Mouse (Mus musculus) 3134 (cell line): ENCODE results near the gene Copz1.

Experiments
- DNase-seq: peaks from one replicate; pipeline ENCODE4 v3.0.0-alpha.2; 2011; ENCODE audit warnings: low spot score; ENCODE audit not compliant: insufficient read length; ENCODE audit errors: extremely low read depth

The Copz1 gene

DNA sequence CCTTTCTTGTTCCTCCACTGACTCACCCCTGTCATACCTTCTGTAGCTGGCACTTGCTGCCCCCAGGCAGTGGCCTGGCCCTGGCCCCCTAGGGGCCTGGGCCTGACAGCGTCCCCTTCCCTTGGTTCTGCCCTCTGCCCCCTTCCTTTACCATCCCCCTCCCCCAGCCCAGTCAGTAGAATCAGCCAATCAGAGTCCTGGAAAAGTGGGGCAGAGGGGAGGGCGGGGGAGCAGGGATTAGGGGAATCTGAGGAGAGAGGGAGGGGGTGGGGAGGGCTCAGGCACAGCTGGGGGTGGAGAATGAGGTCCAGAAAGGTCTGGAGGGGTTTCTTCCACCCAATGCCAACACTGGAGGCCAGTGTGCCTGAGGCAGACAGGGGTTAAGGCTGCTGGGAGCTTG is 61.7 kb downstream of the Copz1 start:
- no peak for DNase-seq

DNA sequence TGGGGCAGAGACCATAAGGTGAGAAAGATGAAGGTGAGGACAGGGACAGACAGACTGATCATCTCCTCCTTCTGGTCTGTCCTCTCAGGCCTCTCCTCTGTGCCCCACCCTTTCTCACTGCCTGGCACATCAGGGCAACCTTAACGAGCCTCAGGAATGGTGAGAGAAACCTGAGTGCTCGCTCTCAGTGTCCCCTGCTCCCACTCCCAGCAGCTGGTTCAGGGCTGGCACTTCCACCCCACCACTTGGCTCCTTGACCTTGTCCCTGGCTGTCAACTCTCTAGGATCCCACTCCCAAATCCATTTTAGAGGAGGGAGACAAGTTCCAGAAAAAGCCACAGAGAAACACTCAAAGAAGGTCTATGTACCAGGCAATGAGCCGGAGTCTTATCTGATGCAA is 62.5 kb downstream of the Copz1 start:
- DNase-seq = no peak

DNA sequence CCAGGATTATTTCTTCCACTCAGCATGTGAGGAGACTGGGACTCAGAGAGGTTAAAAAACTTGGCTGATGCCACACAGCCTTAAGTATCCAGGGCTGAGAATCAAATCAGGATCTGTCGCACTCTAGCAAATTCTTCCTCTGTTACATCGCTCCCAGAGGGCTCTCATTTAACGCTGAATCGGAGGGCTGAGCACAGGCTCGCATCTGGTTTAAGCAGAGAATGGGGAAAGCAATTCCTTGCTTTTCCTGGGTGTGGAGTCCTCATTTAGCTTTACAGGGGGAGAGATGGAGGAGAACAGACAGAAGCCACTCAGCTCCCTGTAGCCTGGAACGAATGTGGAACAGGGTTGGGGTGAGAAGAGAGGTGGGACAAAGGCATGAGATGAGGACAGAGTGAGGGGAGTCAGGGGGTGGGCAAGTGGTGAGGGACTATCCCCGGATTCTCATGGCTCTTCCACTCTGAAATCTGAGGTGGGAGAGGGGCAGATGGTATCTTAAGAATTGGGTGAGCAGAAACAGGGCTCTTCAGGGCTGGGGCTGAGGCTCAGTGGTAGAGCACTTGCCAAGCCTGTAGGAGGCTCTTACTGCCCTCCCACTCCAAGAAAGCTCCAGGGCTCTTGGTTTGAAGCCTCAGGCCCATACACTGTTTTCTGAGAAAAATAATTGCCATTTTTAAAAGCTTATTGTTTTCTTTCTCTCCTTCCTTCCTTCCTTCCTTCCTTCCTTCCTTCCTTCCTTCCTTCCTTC is 63.1 kb downstream of the Copz1 start:
- DNase-seq = no peak

DNA sequence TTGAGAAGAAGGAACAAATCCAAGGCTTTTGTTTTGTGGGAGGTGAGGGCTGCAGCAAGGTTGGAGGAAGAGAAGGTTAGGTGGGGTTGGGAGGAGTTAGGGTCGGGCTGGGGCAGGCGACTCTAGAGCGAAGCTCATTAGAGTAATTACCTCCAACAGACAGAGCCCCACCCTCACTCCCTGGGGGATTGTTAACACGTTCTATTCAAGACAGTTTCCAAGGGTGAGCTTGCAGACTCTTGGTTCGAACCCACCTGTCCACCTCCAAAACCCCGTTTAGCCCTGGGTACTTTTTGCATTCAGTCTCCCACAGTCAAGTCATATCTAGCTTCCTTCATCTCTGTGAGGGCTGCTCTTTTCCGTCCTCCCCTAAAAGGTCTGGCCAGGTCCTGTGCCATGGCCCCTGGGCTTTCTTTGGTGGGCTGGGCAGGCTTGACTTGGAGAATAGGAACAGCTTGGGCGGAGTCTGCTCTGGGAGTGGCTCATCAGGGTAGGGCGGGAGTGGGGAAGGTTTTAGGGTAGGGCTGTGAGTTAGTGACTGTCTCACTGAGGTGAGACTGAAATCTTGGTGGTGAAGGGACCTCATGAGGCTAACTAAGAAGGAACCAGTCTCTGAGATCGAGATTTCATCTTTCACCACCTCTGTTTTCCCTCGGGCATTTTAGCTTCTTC is 64.6 kb downstream of the Copz1 start:
- DNase-seq = no peak

DNA sequence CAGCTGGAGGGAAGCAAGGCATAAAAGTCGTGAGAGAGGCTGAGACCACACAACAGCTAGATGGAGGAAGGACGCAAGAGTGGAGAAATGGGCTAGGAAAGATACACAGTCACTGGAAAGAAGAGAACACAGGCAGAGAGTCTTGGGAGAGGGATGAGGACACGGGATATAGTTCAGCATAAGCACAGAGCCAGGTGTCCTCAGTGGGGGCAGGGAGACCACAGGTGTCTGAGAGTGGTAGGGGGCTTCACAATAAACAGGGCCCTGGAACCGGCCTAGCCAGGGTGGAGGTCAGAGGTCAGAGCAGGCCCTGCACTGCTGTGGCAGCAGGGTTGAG is 66.3 kb downstream of the Copz1 start:
- DNase-seq = no peak

DNA sequence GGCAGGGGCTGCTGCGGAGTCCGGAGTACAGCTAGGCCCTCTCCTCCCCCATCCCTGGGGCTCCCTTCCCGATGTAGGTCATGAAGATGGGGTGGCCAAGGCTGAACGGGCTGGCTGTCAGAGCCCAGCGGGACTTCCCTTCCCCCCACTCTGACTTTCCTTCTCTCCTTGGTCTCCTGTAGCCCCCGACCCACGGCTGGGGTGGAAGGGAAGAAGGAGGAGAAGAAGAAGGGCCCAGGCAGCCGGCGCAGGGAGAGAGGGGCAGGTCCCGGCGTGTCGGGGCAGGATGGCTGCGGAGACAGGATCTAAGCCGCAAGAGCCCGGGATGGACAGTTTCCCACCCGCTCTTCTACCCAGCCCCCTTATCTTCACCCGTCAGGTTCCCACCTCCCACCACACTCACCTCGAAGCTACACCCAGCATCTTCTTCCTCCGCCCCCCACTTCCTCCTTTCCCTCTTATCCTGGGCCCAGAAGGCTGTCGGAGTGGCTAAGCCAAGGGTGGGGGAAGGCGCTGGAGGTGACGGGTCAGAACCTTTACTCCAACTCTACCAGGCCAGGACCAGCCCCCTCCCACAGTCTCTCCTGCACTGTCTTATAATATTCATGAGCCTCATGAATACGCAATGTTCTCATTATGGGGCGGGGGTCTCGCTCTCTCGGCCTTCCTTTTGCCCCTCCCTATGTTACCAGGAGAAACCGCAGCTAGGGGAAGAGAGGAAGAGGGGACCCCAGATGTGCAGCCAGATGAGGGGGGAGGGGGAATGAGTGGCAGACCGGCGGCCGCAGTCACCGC is 66.8 kb downstream of the Copz1 start:
- DNase-seq = no peak

DNA sequence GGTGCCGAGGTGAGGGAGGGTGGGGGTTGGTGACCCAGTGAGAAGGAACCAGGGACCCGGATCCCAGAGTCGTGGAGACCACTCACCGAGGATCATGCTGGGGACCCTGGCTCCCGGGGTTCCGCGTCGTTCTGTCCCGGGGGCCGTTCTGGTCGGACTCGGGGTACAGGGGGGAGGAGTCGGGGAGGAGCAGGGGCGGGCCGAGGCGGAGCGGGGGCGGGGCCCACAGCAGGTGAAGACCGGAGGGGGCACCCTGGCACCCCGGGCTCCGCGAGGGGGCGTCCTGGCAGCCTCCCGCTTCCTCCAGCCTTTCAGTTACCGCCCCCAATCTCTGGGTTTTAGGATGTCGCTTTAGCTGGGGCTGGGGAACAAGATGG is 67.4 kb downstream of the Copz1 start, which contains the start of gene Zfp385a:
Gene Zfp385a (minus strand): TSS at position 133 of the 377 bp plus-strand sequence.
- no peak for DNase-seq

DNA sequence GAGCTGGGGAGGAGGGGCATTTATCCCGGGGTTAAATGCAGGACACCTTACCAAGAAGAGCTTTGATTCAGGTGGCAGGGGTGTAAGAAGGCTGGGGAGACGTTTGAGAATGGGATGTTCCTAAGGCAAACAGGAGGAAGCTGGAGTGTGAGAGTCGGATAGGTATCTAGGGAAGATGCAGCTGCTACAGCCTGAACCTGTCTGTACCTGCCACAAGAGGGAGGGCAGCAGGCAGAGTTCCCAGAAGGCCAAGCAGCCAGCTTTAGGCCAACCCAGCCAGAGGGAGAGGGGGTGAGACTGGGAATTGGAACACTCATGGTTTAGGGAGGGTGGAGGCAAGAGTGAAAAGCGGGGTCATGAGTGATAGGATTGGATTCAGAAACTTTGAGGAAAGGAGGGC is 68.3 kb downstream of the Copz1 start:
- no peak for DNase-seq

DNA sequence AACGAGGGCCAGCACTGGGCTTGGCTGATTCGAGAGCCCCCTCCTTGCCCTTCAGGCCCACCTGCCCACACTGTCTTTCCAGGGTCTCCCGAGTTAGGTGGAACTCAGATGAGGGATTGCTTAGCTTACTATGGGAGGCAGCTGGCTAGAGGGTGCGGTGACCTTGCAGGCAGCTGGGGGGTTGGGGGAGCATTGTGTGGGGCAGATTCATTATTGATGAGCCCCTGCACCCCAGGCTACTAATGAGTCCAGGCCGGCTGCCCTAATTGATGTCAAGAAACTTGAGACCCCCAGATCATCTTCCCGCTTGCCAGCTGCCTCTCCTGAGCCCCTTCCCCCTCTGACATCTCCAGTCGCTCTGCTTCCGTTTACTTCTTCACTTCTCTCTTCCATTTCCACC is 69.0 kb downstream of the Copz1 start:
- no peak for DNase-seq

DNA sequence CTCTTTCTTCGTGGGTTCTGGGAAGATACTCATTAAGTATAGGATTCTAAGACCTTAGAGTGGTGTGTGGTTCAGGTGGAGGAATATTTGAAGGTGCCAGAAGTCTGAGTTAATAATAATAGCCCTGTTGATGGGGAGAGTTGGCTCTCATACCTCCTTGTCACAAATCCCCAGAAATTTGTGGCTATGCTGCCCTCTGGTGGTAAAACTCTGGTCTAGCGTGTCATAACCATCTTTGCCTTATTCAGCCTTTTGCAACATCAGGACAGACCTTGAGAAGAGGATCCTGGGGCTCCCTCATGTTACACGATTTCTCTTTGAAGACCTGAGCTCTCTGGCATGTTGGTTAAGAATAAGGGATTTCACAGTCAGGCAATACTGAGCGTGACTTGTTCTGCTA is 69.9 kb downstream of the Copz1 start:
- DNase-seq = no peak

DNA sequence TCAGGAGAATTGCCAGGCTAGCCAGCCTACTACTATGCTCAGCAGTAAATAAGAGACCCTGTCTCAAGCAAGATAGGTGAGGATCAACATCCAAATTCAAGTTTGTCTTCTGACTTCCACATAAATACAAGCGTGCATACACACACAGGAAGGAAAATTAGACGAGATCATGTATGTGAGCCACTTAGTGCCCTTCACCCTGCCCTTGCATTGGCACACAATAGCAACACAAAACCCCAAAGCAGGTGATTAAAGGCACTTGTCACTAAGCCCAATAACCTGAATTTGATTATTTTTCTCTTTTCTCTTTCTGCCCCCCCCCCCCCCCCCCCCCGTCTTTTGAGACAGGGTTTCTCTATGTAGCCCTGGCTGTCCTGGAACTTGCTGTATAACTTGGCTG is 70.5 kb downstream of the Copz1 start:
- no peak for DNase-seq

DNA sequence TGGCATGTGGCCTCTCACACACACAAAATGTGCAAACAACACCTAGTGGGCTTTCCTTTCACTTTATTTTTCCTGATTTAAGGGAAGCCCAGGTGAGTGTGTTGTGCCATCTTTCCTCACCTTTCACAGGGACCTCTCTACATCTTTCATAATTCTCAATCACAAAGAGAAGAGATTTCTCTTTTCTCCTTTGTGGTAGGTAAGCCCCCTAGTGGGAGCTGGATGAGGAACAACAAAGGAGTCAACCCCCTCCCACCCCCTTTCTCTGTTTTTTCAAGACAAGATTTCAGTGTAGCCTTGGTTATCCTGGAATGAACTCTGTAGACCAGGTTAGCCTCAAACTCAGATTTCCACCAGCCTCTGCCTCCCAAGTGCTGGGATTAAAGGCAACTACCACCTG is 71.0 kb downstream of the Copz1 start:
- DNase-seq = no peak

DNA sequence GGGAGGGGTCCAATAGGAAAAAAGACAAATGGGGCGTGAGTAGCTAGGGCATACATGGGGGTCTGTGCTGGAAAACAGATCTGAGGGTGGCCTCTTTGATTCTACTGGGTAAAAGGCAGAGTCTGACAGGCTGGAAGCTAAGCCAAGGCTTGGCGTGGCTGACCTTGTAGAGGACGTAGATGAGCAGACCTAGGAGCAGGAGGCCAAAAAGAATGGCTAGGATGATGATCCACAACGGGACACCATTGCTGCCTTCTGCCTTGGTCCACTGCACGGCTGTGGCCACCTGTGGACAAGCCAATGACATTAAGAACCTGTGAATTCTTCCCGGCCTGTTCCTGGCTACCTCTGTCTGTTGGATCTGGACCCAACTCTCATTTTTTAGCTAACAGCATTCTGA is 73.3 kb downstream of the Copz1 start:
- DNase-seq = no peak

DNA sequence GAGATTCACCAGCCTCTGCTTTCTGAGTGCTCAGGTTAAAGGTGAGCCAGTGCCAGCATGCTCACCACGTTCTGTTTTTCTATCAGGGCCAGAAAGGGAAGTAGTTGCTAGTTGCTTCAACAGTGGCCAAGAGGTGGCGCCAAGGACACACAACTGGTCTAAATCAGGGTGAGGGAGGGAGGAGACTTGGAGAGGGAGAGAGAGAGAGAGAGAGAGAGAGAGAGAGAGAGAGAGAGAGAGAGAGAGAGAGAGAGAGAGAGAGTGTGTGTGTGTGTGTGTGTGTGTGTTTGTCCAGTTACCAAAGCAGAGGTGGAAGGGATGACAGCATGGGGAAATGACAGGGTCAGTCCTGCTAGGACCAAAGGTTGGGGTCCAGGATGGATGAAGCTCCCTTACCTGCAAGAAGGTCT is 74.8 kb downstream of the Copz1 start:
- peak; percentile 50 for DNase-seq
